Mouse (Mus musculus) limb, embryonic 12.5 days (tissue): ENCODE data around the gene Ago3. TPM values are rescaled to one million over a fixed set of nuclear protein-coding genes. Genes with fewer than 3 reads are reported as not detected.
A peak's percentile ranks its signal among the peaks of the same experiment; 100 is the strongest.

Experiments used
- ATAC-seq: fragments of 200-750 bp; cut with Nextera tagmentation; 2 replicates; pipeline ENCODE4 v1.8.0; 2017; ENCODE audit warnings: low read depth, moderate TSS enrichment; ENCODE audit not compliant: insufficient number of reproducible peaks, insufficient read depth, low FRiP score, low TSS enrichment
- H3K27ac ChIP-seq: fragments of 300-500 bp; sonication (generic); 2 replicates; pipeline ENCODE4 v1.5.1; 2016; ENCODE audit warnings: mild to moderate bottlenecking, moderate library complexity
- H3K27me3 ChIP-seq: fragments of 300-500 bp; sonication (generic); 2 replicates; pipeline ENCODE4 v1.6.1; 2016; ENCODE audit warnings: mild to moderate bottlenecking, moderate library complexity
- H3K36me3 ChIP-seq: fragments of 300-500 bp; sonication (generic); 2 replicates; pipeline ENCODE4 v1.6.1; 2016; ENCODE audit warnings: mild to moderate bottlenecking, moderate library complexity
- H3K4me1 ChIP-seq: fragments of 300-500 bp; sonication (generic); replicated peaks from 2 replicates; pipeline ENCODE4 v1.6.1; 2016
- H3K4me2 ChIP-seq: fragments of 300-500 bp; sonication (generic); 2 replicates; pipeline ENCODE4 v1.6.1; 2016; ENCODE audit warnings: mild to moderate bottlenecking, moderate library complexity
- H3K4me3 ChIP-seq: fragments of 300-500 bp; sonication (generic); replicated peaks from 2 replicates; pipeline ENCODE4 v1.5.1; 2016; ENCODE audit warnings: mild to moderate bottlenecking
- H3K9ac ChIP-seq: fragments of 300-500 bp; sonication (generic); replicated peaks from 2 replicates; pipeline ENCODE4 v1.6.1; 2016; ENCODE audit warnings: mild to moderate bottlenecking, moderate library complexity
- H3K9me3 ChIP-seq: fragments of 300-500 bp; sonication (generic); 2 replicates; pipeline ENCODE4 v1.6.1; 2016; ENCODE audit warnings: mild to moderate bottlenecking, moderate library complexity
- WGBS: fragments of 180-500 bp; shearing (Covaris S2); methylation state at CpG from one replicate; pipeline ENCODE4 v1.1.7; 2016; 5-methylcytosine and 5-hydroxymethylcytosine counted together
- polyA plus RNA-seq: library from polyadenylated mRNA; unstranded; fragments of >200 nt; fragmentation: Nextera tagmentation; extraction: Ambion mirVana; gene quantifications from 2 replicates; pipeline ENCODE4 v1.2.1, GENCODE M21; 2016

Gene Ago3
- polyA plus RNA-seq, 1 experiment from 2014 or later: 18.8 TPM

DNA sequence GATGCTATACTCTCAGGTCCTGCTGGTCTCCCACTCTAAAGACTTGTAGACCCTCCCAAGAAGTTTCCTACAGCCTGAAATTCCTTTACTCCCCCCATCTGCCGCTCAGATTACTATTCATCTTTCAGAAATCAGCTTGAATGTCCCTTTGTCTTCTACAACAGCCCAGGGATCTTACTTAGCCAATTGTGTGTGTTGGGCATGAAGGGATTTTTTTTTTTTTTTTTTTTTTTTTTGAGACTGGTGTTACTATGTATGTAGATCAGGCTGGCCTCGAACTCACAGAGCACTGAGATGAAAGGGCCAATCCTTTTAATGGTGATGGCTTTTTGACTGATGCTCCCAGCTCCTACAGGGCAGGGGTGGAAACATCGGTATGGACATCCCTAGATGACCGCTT, 133.4 kb downstream of the Ago3 start:
- 38% methylated on average over 4 of the region's 4 CpGs for WGBS
- no peaks in the 10 kb centered on the region for H3K9me3 ChIP-seq
- H3K36me3 ChIP-seq: no peaks in the 10 kb centered on the region
- H3K27me3 ChIP-seq: peaks cover 50% of the 10 kb centered on the region
- no peak overlapping the region for H3K4me3 ChIP-seq
- peaks cover 33% of the 10 kb centered on the region for H3K4me1 ChIP-seq
- ATAC-seq: no peak
- H3K4me2 ChIP-seq: peak overlapping the region; percentile 74; the same call in 1 of the 2 replicates
- no peak overlapping the region for H3K9ac ChIP-seq
- peak overlapping the region; percentile 77; the same call in 1 of the 2 replicates for H3K27ac ChIP-seq

DNA sequence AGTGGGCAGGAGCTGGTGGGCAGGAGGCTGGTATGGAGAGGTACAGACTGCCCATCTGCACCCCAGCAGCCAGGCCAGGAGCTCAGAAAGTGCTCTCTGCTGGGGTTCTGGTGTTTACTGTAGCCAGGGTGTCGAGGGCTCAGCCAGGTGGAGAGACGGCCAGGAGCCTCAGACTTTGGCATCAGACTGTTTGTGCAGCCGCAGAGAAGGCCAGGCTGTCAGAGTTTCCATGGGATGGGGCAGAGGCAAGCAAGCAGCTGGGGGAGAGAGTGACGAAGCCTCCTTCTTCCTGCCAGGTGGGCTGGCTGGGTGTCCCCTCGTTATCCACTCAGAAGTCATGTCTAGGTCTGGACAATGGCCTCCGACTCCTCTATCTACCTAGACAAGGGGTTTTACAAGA, 134.2 kb downstream of the Ago3 start:
- Histone ChIP-seq H3K27me3 (peaks cover 47% of the 10 kb centered on the region), H3K4me3 (no peak overlapping the region), H3K36me3 (no peaks in the 10 kb centered on the region), H3K4me1 (peaks cover 28% of the 10 kb centered on the region), H3K4me2 (no peak overlapping the region), H3K9me3 (no peaks in the 10 kb centered on the region), H3K9ac (no peak overlapping the region), H3K27ac (no peak overlapping the region)
- WGBS: 72% methylated on average over 6 of the region's 6 CpGs
- no peak for ATAC-seq

DNA sequence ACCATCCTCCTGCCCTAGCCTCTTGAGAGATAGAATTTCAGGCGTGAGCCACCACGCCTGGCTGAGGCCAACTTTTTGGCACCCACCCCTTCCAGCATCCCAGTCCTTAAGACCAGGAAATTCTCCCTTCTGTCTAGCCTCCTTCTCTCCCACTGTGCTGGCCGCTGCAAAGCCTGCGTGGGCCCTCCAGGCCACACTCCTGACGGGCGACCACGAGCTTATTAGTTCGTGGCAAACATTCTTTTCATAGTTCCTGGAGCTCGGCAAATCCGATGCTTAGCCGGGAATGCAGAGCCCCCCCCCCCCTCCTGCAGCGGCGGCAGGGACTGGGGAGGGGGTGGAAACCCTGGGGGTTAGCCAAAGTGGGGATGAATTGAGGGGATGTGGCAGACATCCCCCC, 138.2 kb downstream of the Ago3 start:
- ATAC-seq: no peak
- H3K4me2 ChIP-seq: peak overlapping the region; percentile 30; the same call in 1 of the 2 replicates
- WGBS: 18% methylated on average over 13 of the region's 13 CpGs
- H3K4me1 ChIP-seq: peaks cover 29% of the 10 kb centered on the region
- H3K27me3 ChIP-seq: peaks cover 54% of the 10 kb centered on the region
- no peak overlapping the region; the same call in 1 of the 2 replicates for H3K9ac ChIP-seq
- H3K4me3 ChIP-seq: no peak overlapping the region
- H3K36me3 ChIP-seq: no peaks in the 10 kb centered on the region
- H3K27ac ChIP-seq: peak overlapping the region; percentile 71; the same call in 1 of the 2 replicates
- no peaks in the 10 kb centered on the region for H3K9me3 ChIP-seq

DNA sequence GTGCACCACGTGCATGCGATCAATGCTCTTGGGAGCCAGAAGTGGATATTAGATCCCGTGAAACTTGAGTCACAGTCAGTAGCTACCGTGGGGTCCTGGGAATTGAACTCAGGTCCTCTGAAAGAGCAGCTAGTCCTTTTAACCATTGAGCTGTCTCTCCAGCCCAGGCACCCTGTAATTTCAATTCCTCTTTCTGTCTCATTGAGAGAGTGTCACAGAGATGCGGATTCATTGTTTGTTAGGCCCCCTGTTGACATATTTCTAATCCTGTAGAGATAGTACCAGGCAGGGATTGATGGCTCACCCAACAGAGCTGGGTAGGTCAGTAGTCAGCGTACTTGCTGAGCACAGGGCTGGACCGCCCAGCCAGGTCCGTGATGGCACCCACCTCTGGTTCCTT, 139.0 kb downstream of the Ago3 start:
- H3K36me3 ChIP-seq: no peaks in the 10 kb centered on the region
- H3K4me2 ChIP-seq: no peak overlapping the region
- H3K4me1 ChIP-seq: peaks cover 28% of the 10 kb centered on the region
- H3K9ac ChIP-seq: no peak overlapping the region
- WGBS: 85% methylated on average over 8 of the region's 8 CpGs
- peaks cover 6% of the 10 kb centered on the region for H3K9me3 ChIP-seq
- peaks cover 60% of the 10 kb centered on the region for H3K27me3 ChIP-seq
- ATAC-seq: no peak
- H3K27ac ChIP-seq: no peak overlapping the region
- no peak overlapping the region for H3K4me3 ChIP-seq

DNA sequence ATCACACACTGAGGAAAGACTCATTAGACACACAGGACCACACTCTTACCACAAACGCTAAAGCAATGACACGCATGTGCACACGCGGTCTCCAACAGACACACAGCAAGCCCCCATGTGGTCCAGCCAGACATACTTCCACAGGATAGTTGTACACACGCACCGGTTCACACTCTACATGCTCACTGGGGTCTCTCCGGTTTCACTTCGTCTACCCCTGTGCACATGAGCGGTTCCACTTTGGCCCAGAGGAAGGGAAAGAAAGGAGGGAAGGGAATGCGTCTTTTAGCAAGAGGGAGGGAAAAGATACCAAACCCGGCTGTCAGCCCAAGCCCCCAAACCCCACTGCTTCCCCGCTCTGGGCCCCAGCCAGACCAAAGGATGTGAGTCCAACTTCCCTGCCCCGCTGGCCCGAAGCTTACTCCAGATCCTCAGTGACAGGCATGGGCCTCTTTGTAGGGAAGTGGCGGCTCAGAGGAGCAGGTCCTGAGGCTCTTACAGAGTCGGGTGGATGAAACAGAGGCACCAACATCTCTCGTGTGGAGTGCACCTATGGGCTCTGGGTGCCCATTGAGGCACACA, 141.2 kb downstream of the Ago3 start:
- no peak overlapping the region for H3K27ac ChIP-seq
- H3K4me3 ChIP-seq: peak overlapping the region; percentile 51
- H3K9me3 ChIP-seq: peaks cover 6% of the 10 kb centered on the region
- WGBS: 37% methylated on average over 17 of the region's 17 CpGs
- H3K27me3 ChIP-seq: peaks cover 67% of the 10 kb centered on the region
- peaks cover 28% of the 10 kb centered on the region for H3K4me1 ChIP-seq
- ATAC-seq: no peak
- no peaks in the 10 kb centered on the region for H3K36me3 ChIP-seq
- H3K9ac ChIP-seq: no peak overlapping the region
- peak overlapping the region; percentile 69 for H3K4me2 ChIP-seq

DNA sequence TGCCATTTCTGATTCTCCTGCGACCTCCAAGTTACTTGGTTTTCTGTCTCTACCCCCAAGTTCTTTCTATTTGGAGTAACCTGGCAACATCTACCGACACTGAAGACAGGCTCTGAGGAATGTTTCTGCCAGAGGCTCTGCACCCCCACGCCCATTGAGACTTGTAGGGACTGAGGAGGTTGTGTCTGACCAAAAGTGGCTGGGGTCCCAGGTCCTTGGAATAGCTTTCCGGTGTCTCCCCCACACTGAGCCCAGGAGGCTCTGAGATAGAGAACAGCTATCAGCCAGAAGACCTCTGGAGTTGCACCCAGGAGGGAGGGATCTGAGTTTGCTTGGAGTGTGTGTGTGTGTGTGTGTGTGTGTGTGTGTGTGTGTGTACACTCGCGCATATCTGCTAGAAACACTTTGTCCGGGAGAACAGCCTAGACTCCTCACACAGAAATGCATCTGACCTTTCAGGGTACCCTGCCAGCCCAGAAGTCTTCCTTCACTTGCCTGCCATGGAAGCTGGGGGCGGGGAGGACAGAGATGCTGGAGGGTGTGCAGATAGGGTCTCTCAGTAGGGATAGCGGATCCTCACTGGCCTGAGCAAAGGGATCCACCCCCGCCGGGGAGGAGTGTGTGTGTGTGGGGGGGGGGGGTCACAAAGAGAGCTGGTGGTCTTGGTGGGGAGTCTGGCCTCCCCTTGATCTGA, 141.9 kb downstream of the Ago3 start:
- H3K27ac ChIP-seq: no peak overlapping the region
- peak overlapping the region; percentile 69 for H3K4me2 ChIP-seq
- H3K9ac ChIP-seq: 0 out of 2 replicates have a peak overlapping the region, but pooled peaks have one; percentile 66
- H3K4me3 ChIP-seq: peak overlapping the region; percentile 51
- no peaks in the 10 kb centered on the region for H3K36me3 ChIP-seq
- peaks cover 6% of the 10 kb centered on the region for H3K9me3 ChIP-seq
- no peak for ATAC-seq
- WGBS: 44% methylated on average over 11 of the region's 11 CpGs
- H3K27me3 ChIP-seq: peaks cover 67% of the 10 kb centered on the region
- H3K4me1 ChIP-seq: peaks cover 28% of the 10 kb centered on the region

DNA sequence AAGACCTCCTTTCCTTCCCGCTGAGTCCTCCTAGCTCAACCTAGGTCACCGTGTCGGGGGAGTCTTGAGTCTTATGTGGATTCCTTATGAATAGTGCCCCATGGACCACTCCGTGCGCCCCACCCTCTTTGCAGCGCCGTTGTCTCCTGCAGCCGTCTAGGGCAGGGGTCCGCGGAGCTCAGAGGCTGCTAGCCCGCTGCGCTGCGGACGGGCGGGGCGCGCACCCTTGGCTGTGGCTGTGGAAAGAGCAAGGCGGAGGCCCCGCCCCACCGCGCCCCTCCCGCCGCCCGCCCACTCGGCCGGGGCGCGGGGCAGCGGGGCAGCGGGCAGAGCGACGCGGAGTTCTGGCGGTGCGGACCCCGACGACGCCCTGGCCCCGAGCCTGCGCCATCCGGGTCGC, 142.9 kb downstream of the Ago3 start, which contains the start of gene Col8a2:
Gene Col8a2, plus strand, starts transcription at position 302 of the 400 bp plus-strand sequence.
- Histone ChIP-seq H3K4me1 (peaks cover 33% of the 10 kb centered on the region), H3K27ac (peak within 1 kb of the TSS; percentile 23; the same call in 1 of the 2 replicates), H3K27me3 (peaks cover 67% of the 10 kb centered on the region), H3K4me3 (peak within 1 kb of the TSS; percentile 51), H3K9ac (peak within 1 kb of the TSS; percentile 66), H3K4me2 (peak within 1 kb of the TSS; percentile 69), H3K36me3 (no peaks in the 10 kb centered on the region), H3K9me3 (peaks cover 6% of the 10 kb centered on the region)
- peak; percentile 47; the same call in 1 of the 2 replicates for ATAC-seq
- WGBS: 2% methylated on average over 33 of the region's 42 CpGs

DNA sequence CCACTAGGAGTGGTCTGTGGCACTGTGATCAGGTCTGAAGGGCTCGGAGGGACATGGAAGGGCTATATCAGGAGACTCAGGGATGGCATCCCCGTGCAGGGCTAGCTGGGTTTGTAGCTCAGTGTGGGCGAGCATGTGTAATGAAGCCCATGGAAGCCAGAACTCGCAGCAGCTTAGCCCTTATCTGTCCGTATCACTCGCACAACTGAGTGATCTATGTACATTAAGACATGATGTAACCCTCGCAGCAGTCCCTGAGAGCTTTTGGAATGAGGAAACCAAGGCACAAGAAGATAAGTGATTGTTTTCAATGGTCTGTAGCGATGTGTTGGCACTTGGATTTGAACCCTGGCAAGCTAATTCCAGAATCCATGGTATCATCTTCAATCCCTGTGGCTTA, 145.8 kb downstream of the Ago3 start:
- Histone ChIP-seq H3K27me3 (peaks cover 45% of the 10 kb centered on the region), H3K27ac (no peak overlapping the region), H3K4me1 (peaks cover 37% of the 10 kb centered on the region), H3K9ac (no peak overlapping the region), H3K36me3 (no peaks in the 10 kb centered on the region), H3K4me3 (no peak overlapping the region), H3K9me3 (peaks cover 6% of the 10 kb centered on the region), H3K4me2 (no peak overlapping the region)
- no peak for ATAC-seq
- WGBS: 90% methylated on average over 8 of the region's 8 CpGs

DNA sequence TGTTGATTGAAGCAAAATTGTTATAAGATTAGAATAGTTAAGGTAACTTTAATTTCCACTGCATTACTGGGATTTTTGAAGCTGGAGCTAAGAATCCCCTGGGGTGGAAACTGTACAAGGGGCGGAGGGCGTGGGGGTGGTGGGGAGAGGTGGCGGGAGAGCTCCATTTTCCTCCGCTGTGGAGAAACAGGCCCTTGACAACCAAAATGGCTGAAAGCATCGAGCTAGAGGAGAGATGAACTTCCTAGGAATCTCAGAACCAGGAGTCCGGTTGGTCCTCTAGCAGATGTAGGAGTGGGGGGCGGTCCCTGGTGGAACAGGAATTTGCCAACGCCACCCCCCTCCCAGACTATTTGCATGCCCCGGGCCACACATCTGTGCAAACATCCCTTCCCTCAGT, 147.7 kb downstream of the Ago3 start:
- Histone ChIP-seq H3K4me3 (no peak overlapping the region), H3K27me3 (peaks cover 26% of the 10 kb centered on the region), H3K27ac (no peak overlapping the region), H3K4me1 (peaks cover 34% of the 10 kb centered on the region), H3K36me3 (no peaks in the 10 kb centered on the region), H3K9me3 (peaks cover 6% of the 10 kb centered on the region), H3K9ac (no peak overlapping the region), H3K4me2 (no peak overlapping the region)
- ATAC-seq: no peak
- 54% methylated on average over 9 of the region's 9 CpGs for WGBS
